Mouse (Mus musculus) liver, embryonic 12.5 days (tissue): ENCODE results near the gene Eif3g. TPM values are rescaled to one million over a fixed set of nuclear protein-coding genes. Genes with fewer than 3 reads are reported as not detected.

Experiments used
- ATAC-seq: fragments of 200-750 bp; cut with Nextera tagmentation; 2 replicates; pipeline ENCODE4 v1.8.0; 2017; ENCODE audit warnings: moderate number of reproducible peaks, mild to moderate bottlenecking, moderate library complexity
- H3K27ac ChIP-seq: fragments of 300-500 bp; sonication (generic); 2 replicates; pipeline ENCODE4 v1.5.1; 2016; ENCODE audit warnings: mild to moderate bottlenecking
- H3K27me3 ChIP-seq: fragments of 300-500 bp; sonication (generic); replicated peaks from 2 replicates; pipeline ENCODE4 v1.6.1; 2016; ENCODE audit warnings: mild to moderate bottlenecking, moderate library complexity
- H3K36me3 ChIP-seq: fragments of 300-500 bp; sonication (generic); 2 replicates; pipeline ENCODE4 v1.6.1; 2016; ENCODE audit warnings: mild to moderate bottlenecking, moderate library complexity
- H3K4me1 ChIP-seq: fragments of 300-500 bp; sonication (generic); 2 replicates; pipeline ENCODE4 v1.6.1; 2016
- H3K4me2 ChIP-seq: fragments of 300-500 bp; sonication (generic); 2 replicates; pipeline ENCODE4 v1.6.1; 2016; ENCODE audit warnings: mild to moderate bottlenecking, moderate library complexity
- H3K4me3 ChIP-seq: fragments of 300-500 bp; sonication (generic); 2 replicates; pipeline ENCODE4 v1.5.1; 2016; ENCODE audit warnings: mild to moderate bottlenecking, moderate library complexity
- H3K9ac ChIP-seq: fragments of 300-500 bp; sonication (generic); 2 replicates; pipeline ENCODE4 v1.6.1; 2016; ENCODE audit warnings: mild to moderate bottlenecking, moderate library complexity
- H3K9me3 ChIP-seq: fragments of 300-500 bp; sonication (generic); replicated peaks from 2 replicates; pipeline ENCODE4 v1.6.1; 2016; ENCODE audit warnings: mild to moderate bottlenecking, moderate library complexity
- WGBS: fragments of 180-500 bp; shearing (Covaris S2); methylation state at CpG from one replicate; pipeline ENCODE4 v1.1.7; 2016; ENCODE audit not compliant: insufficient replicate concordance; 5-methylcytosine and 5-hydroxymethylcytosine counted together
- microRNA-seq: library from miRNA; unstranded; fragments of <30 nt; microRNA quantifications from one replicate; pipeline ENCODE4, GENCODE M21; 2017
- polyA plus RNA-seq: library from polyadenylated mRNA; unstranded; fragments of >200 nt; fragmentation: Nextera tagmentation; extraction: Ambion mirVana; gene quantifications from 2 replicates; pipeline ENCODE4 v1.2.1, GENCODE M21; 2016

Eif3g gene
- polyA plus RNA-seq, 1 experiment from 2014 or later, result 313 TPM

- WGBS, result 67% methylated on average over 12 of the region's 12 CpGs
- H3K9ac ChIP-seq, result no peak overlapping the region
- no peaks in the 10 kb centered on the region for H3K9me3 ChIP-seq
- peaks cover 12% of the 10 kb centered on the region for H3K4me1 ChIP-seq
- no peak overlapping the region for H3K4me3 ChIP-seq
- peaks cover 55% of the 10 kb centered on the region for H3K27me3 ChIP-seq
- H3K36me3 ChIP-seq, result peaks cover 19% of the 10 kb centered on the region
- H3K27ac ChIP-seq, result no peak overlapping the region
- no peak for ATAC-seq
- H3K4me2 ChIP-seq, result no peak overlapping the region
Measured at GRCm38 (mm10) chr9:20870211-20871173, 27.9 kb downstream of the Eif3g start.

DNA sequence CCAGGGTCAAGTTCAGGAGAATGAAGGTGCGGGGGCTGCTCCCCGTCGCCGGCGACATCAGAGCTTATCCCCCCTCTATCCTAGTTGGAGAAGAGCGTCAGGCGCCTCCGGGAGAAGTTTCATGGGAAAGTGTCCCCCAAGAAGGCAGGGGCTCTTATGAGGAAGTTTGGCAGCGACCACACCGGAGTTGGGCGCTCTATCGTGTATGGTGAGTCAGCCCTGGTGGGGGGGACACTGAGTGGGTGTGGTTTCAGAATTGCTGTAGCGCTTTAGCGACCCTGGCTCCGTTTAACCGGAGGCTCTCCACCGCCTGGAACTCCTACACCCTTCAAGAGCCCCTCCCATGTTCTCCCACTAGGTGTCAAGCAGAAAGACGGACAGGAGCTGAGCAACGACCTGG is 29.2 kb downstream of the Eif3g start:
- Histone ChIP-seq H3K9me3 (no peaks in the 10 kb centered on the region), H3K4me3 (peak overlapping the region; percentile 65), H3K4me1 (peaks cover 12% of the 10 kb centered on the region), H3K9ac (peak overlapping the region; percentile 66), H3K4me2 (peak overlapping the region; percentile 82), H3K36me3 (peaks cover 14% of the 10 kb centered on the region; the same call in 1 of the 2 replicates), H3K27me3 (peaks cover 68% of the 10 kb centered on the region), H3K27ac (no peak overlapping the region)
- 5% methylated on average over 19 of the region's 19 CpGs for WGBS
- no peak for ATAC-seq

- peak within 1 kb of the TSS; percentile 82 for H3K4me2 ChIP-seq
- peaks cover 68% of the 10 kb centered on the region for H3K27me3 ChIP-seq
- peaks cover 12% of the 10 kb centered on the region for H3K4me1 ChIP-seq
- peaks cover 9% of the 10 kb centered on the region; the same call in 1 of the 2 replicates for H3K36me3 ChIP-seq
- H3K27ac ChIP-seq, result no peak within 1 kb of the TSS
- no peaks in the 10 kb centered on the region for H3K9me3 ChIP-seq
- H3K9ac ChIP-seq, result peak within 1 kb of the TSS; percentile 66
- H3K4me3 ChIP-seq, result peak within 1 kb of the TSS; percentile 65
- ATAC-seq, result peak; percentile 50
- 4% methylated on average over 53 of the region's 53 CpGs for WGBS
Measured at GRCm38 (mm10) chr9:20868448-20869001, 29.9 kb downstream of the Eif3g start, which contains the start of gene A230050P20Rik. Gene A230050P20Rik, plus strand, starts transcription at chr9:20868642.

GRCm38 (mm10) chr9:20866879-20867278 is 31.5 kb downstream of the Eif3g start:
- Histone ChIP-seq H3K4me3 (no peak overlapping the region), H3K4me2 (no peak overlapping the region), H3K36me3 (no peaks in the 10 kb centered on the region), H3K27me3 (peaks cover 68% of the 10 kb centered on the region), H3K9ac (no peak overlapping the region), H3K4me1 (peaks cover 19% of the 10 kb centered on the region), H3K27ac (no peak overlapping the region), H3K9me3 (no peaks in the 10 kb centered on the region)
- ATAC-seq, result no peak
- 44% methylated on average over 3 of the region's 3 CpGs for WGBS

GRCm38 (mm10) chr9:20862225-20862624 is 36.2 kb downstream of the Eif3g start:
- no peaks in the 10 kb centered on the region for H3K36me3 ChIP-seq
- H3K27ac ChIP-seq, result no peak overlapping the region
- H3K9ac ChIP-seq, result no peak overlapping the region
- no peak overlapping the region for H3K4me3 ChIP-seq
- H3K4me2 ChIP-seq, result no peak overlapping the region
- ATAC-seq, result no peak
- H3K27me3 ChIP-seq, result peaks cover 40% of the 10 kb centered on the region
- peaks cover 7% of the 10 kb centered on the region for H3K4me1 ChIP-seq
- H3K9me3 ChIP-seq, result no peaks in the 10 kb centered on the region
- WGBS, result 41% methylated on average over 4 of the region's 4 CpGs

- 10% methylated on average over 4 of the region's 4 CpGs for WGBS
- Histone ChIP-seq H3K9ac (no peak overlapping the region), H3K4me2 (no peak overlapping the region), H3K9me3 (no peaks in the 10 kb centered on the region), H3K4me3 (no peak overlapping the region), H3K4me1 (peaks cover 7% of the 10 kb centered on the region), H3K27me3 (peaks cover 36% of the 10 kb centered on the region), H3K36me3 (no peaks in the 10 kb centered on the region), H3K27ac (no peak overlapping the region)
- no peak for ATAC-seq
Measured at GRCm38 (mm10) chr9:20861821-20862220, 36.6 kb downstream of the Eif3g start.

DNA sequence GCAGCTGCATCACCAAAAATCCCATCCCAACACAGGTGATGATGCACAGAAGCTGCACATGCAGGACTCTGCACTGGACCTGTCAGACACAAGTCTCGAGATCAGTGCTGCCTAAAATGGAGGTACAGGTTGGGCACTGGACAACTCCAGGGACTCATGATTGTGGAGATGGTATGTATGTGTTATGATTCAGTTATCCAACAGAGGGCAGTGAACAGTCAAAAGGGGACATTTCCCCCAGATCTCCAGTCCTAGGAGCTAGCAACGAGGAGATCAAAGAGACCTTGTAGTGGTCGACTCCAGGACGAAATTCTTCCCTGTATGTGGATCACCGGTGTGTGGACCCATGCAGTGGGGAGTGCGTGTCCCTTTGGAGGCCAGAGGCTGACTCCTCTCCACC is 38.5 kb downstream of the Eif3g start:
- 28% methylated on average over 6 of the region's 6 CpGs for WGBS
- no peak overlapping the region for H3K9ac ChIP-seq
- no peak overlapping the region for H3K4me3 ChIP-seq
- no peaks in the 10 kb centered on the region for H3K36me3 ChIP-seq
- peaks cover 17% of the 10 kb centered on the region; the same call in 1 of the 2 replicates for H3K27me3 ChIP-seq
- ATAC-seq, result 0 out of 2 replicates have a peak, but pooled peaks have one; percentile 10
- H3K4me1 ChIP-seq, result peaks cover 7% of the 10 kb centered on the region
- no peaks in the 10 kb centered on the region for H3K9me3 ChIP-seq
- H3K4me2 ChIP-seq, result no peak overlapping the region
- no peak overlapping the region for H3K27ac ChIP-seq

GRCm38 (mm10) chr9:20857131-20857530 is 41.3 kb downstream of the Eif3g start:
- H3K27me3 ChIP-seq, result 0 out of 2 replicates have a peak, but pooled peaks cover 19% of the 10 kb centered on the region
- no peak overlapping the region for H3K27ac ChIP-seq
- no peaks in the 10 kb centered on the region for H3K36me3 ChIP-seq
- no peak overlapping the region for H3K4me3 ChIP-seq
- peaks cover 3% of the 10 kb centered on the region for H3K4me1 ChIP-seq
- no peaks in the 10 kb centered on the region for H3K9me3 ChIP-seq
- H3K4me2 ChIP-seq, result no peak overlapping the region
- WGBS, result 8% methylated on average over 6 of the region's 6 CpGs
- H3K9ac ChIP-seq, result no peak overlapping the region
- ATAC-seq, result no peak

DNA sequence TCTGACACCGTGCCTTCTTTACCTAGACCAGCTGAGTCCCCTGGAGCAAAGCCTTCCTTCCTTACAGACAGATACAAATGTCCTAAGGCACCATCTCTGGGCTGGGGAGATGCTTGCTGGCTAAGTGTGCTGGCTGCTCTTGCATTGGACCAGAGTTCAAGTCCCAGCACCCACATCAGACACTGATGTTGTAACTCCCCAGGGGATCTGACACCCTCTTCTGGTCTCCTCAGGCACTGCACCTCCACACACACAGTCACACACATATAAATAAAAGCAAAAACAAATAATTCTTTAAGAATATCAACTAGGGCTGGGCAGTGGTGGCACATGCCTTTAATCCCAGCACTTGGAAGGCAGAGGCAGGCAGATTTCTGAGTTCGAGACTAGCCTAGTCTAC is 48.2 kb downstream of the Eif3g start:
- no peak for ATAC-seq
- no peak overlapping the region for H3K4me3 ChIP-seq
- H3K27me3 ChIP-seq, result peaks cover 26% of the 10 kb centered on the region
- no peak overlapping the region for H3K4me2 ChIP-seq
- WGBS, result 74% methylated on average over 2 of the region's 2 CpGs
- no peaks in the 10 kb centered on the region for H3K9me3 ChIP-seq
- H3K27ac ChIP-seq, result no peak overlapping the region
- H3K9ac ChIP-seq, result no peak overlapping the region
- no peaks in the 10 kb centered on the region for H3K4me1 ChIP-seq
- H3K36me3 ChIP-seq, result no peaks in the 10 kb centered on the region

Small RNAs within 50 kb of the gene (microRNA-seq; reads per million reads assigned to microRNA genes)
- not detected for gene Mir7081

Other genes with a start within 250 kb of the Eif3g start
- gene Pin1, start 246.5 kb downstream of the Eif3g start, polyA plus RNA-seq, result 37.2 and 39.0 TPM in 2 replicates
- 0.28 and 0.32 TPM in 2 replicates for gene Olfm2, start 152.3 kb downstream of the Eif3g start, polyA plus RNA-seq
- 0.02 and 0.06 TPM in 2 replicates for gene Col5a3, start 83.6 kb downstream of the Eif3g start, polyA plus RNA-seq
- not detected in 2 replicates for gene Rdh8, start 80.1 kb downstream of the Eif3g start, polyA plus RNA-seq
- 7.9 TPM in 2 replicates for gene A230050P20Rik, start 30.0 kb downstream of the Eif3g start, polyA plus RNA-seq
- 10.5 and 11.3 TPM in 2 replicates for gene Angptl6, start 18.9 kb downstream of the Eif3g start, polyA plus RNA-seq
- 124 and 132 TPM in 2 replicates for gene Ppan, start 10.4 kb downstream of the Eif3g start, polyA plus RNA-seq
- 97.3 and 101 TPM in 2 replicates for gene Dnmt1, start 61.3 kb upstream of the Eif3g start, polyA plus RNA-seq
- gene S1pr2, start 78.2 kb upstream of the Eif3g start, polyA plus RNA-seq, result 6.6 and 6.7 TPM in 2 replicates
- gene Mrpl4, start 104.1 kb upstream of the Eif3g start, polyA plus RNA-seq, result 89.3 and 91.4 TPM in 2 replicates
- 9.9 TPM in 2 replicates for gene Icam1, start 117.4 kb upstream of the Eif3g start, polyA plus RNA-seq
- 231 and 238 TPM in 2 replicates for gene Icam4, start 130.8 kb upstream of the Eif3g start, polyA plus RNA-seq
- gene Icam5, start 133.4 kb upstream of the Eif3g start, polyA plus RNA-seq, result 0.42 and 0.45 TPM in 2 replicates
- 0.62 TPM in 1 of 2 replicates, not detected in the other for gene Zglp1, start 168.5 kb upstream of the Eif3g start, polyA plus RNA-seq
- 0.77 and 0.98 TPM in 2 replicates for gene Gm49373, start 174.5 kb upstream of the Eif3g start, polyA plus RNA-seq
- gene Fdx1l, start 175.0 kb upstream of the Eif3g start, polyA plus RNA-seq, result 48.7 and 49.6 TPM in 2 replicates
- 1.2 and 2.1 TPM in 2 replicates for gene Gm38431, start 193.4 kb upstream of the Eif3g start, polyA plus RNA-seq
- gene Raver1, start 193.4 kb upstream of the Eif3g start, polyA plus RNA-seq, result 39.8 and 43.8 TPM in 2 replicates
- gene Tyk2, start 232.6 kb upstream of the Eif3g start, polyA plus RNA-seq, result 8.5 and 10.4 TPM in 2 replicates